Mouse (Mus musculus) testis, adult 2 months (tissue): Measurements from ENCODE around the gene Sema6b. TPM values are rescaled to one million over a fixed set of nuclear protein-coding genes. Genes with fewer than 3 reads are reported as not detected.

Source experiments
- H3K27ac ChIP-seq: fragments of 200-500 bp; 2 replicates; pipeline ENCODE4 v1.5.1; 2012; ENCODE audit warnings: low read depth, low read length; ENCODE audit not compliant: control insufficient read depth, insufficient read depth
- H3K27me3 ChIP-seq: fragments of 200-500 bp; 2 replicates; pipeline ENCODE4 v1.6.1; 2012; ENCODE audit warnings: mild to moderate bottlenecking, low read length, moderate library complexity; ENCODE audit not compliant: control insufficient read depth, insufficient read depth
- H3K36me3 ChIP-seq: fragments of 200-500 bp; 2 replicates; pipeline ENCODE4 v1.6.1; 2012; ENCODE audit warnings: mild to moderate bottlenecking, low read length; ENCODE audit not compliant: control insufficient read depth, insufficient read depth
- H3K4me1 ChIP-seq: fragments of 200-500 bp; 2 replicates; pipeline ENCODE4 v1.6.1; 2012; ENCODE audit warnings: low read length; ENCODE audit not compliant: control insufficient read depth, insufficient read depth
- H3K4me3 ChIP-seq: fragments of 200-500 bp; 2 replicates; pipeline ENCODE4 v1.5.1; 2012; ENCODE audit warnings: low read depth, mild to moderate bottlenecking, low read length, moderate library complexity, mixed read lengths; ENCODE audit not compliant: control insufficient read depth
- CTCF ChIP-seq: fragments of 200-500 bp; IDR thresholded peaks from 2 replicates; pipeline ENCODE4 v1.5.1; 2012; ENCODE audit warnings: low read depth, mild to moderate bottlenecking, inconsistent platforms, low read length, moderate library complexity; ENCODE audit not compliant: control insufficient read depth, insufficient read depth, insufficient replicate concordance
- POLR2A ChIP-seq: fragments of 200-500 bp; IDR thresholded peaks from 2 replicates; pipeline ENCODE4 v1.6.1; 2012; ENCODE audit warnings: low read depth, mild to moderate bottlenecking, inconsistent platforms, low read length, moderate library complexity; ENCODE audit not compliant: control insufficient read depth
- polyA plus RNA-seq: library from polyadenylated mRNA; depleted of rRNA; stranded (reverse); fragments of >200 nt; gene quantifications from 2 replicates; pipeline ENCODE4 v1.2.3, GENCODE M21; 2012; rRNA removed

Gene Sema6b
- 0.28 and 0.63 TPM in 2 replicates for polyA plus RNA-seq

DNA sequence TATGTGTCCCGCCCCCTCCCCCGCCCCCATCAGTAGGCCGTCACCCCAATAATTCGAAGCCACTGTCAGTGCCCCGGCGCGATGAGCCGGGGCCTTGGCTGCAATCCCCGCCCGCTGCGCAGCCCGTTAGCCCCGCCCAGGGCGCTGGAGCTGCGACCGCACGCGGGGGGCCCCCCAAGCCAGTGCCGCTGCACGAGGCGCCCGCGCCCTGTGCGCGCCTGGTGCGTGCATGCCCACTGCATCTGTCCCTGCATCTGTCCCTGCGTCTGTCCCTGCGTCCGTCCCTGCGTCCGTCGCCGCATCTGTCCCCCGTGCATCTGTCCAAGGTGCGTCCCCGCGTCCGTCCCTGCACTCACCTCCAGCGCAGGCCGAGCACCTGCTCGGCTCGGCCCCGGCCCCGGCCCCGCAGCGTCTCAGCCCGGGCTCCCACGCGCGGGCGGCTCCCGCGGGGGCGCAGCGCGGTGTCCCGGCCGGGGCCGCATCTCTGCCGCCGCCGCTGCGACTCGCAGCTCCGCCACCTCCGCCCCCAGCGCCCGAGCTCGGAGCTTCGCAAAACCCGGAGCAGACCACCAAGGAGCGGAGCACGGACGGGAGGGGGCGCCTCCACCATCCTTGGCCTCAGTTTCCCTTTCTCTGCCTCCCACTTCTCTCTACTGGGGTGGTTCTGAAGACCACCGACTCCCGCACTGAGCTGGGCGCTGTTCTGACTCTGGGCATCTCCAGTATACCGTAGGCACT, at the start of gene Sema6b:
Gene Sema6b, minus strand, starts transcription at position 486 of the 738 bp plus-strand sequence.
- peak within 1 kb of the TSS; percentile 81 for H3K4me3 ChIP-seq
- H3K27ac ChIP-seq = no peak within 1 kb of the TSS
- TF ChIP-seq POLR2A (no peak), CTCF (no peak)
- H3K36me3 ChIP-seq = no peaks in the 10 kb centered on the region
- H3K4me1 ChIP-seq = peaks cover 24% of the 10 kb centered on the region
- no peaks in the 10 kb centered on the region; the same call in 1 of the 2 replicates for H3K27me3 ChIP-seq

- Histone ChIP-seq H3K36me3 (peaks cover 6% of the 10 kb centered on the region; the same call in 1 of the 2 replicates), H3K4me3 (no peak overlapping the region), H3K27ac (peak overlapping the region; percentile 46; the same call in 1 of the 2 replicates), H3K4me1 (peaks cover 10% of the 10 kb centered on the region), H3K27me3 (no peaks in the 10 kb centered on the region)
- TF ChIP-seq CTCF (no peak), POLR2A (no peak)
These were observed 45.4 kb upstream of the Sema6b start for GRCm38 (mm10) chr17:56185281-56186141.

DNA sequence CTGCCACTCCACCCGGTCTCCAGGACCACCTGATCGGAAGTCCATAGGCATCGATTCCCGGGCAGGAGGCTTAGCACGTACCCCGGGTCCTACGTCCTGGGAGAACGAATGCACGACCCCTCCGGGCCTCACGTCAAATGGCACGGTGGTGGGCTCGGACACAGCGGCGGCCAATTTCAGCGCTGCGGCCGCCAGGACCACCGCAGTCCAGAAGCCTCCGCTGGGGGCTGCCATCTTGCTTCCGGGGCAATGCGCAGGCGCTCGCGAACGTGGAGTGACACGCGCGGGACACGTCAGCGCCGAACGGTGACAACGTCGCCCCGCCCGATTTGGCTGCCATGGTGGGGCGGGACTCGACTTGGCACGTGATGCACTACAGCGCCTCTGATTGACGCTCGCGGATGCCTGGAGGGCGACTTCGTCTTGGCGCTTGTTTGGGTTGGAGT, 43.5 kb upstream of the Sema6b start, which contains the start of gene Mydgf:
Gene Mydgf, minus strand, starts transcription at position 263 of the 446 bp plus-strand sequence.
- peaks cover 5% of the 10 kb centered on the region; the same call in 1 of the 2 replicates for H3K36me3 ChIP-seq
- peak within 1 kb of the TSS; percentile 87 for H3K27ac ChIP-seq
- no peaks in the 10 kb centered on the region for H3K27me3 ChIP-seq
- TF ChIP-seq CTCF = no peak
- TF ChIP-seq POLR2A = peak; percentile 54
- H3K4me1 ChIP-seq = peaks cover 10% of the 10 kb centered on the region
- peak within 1 kb of the TSS; percentile 100 for H3K4me3 ChIP-seq

DNA sequence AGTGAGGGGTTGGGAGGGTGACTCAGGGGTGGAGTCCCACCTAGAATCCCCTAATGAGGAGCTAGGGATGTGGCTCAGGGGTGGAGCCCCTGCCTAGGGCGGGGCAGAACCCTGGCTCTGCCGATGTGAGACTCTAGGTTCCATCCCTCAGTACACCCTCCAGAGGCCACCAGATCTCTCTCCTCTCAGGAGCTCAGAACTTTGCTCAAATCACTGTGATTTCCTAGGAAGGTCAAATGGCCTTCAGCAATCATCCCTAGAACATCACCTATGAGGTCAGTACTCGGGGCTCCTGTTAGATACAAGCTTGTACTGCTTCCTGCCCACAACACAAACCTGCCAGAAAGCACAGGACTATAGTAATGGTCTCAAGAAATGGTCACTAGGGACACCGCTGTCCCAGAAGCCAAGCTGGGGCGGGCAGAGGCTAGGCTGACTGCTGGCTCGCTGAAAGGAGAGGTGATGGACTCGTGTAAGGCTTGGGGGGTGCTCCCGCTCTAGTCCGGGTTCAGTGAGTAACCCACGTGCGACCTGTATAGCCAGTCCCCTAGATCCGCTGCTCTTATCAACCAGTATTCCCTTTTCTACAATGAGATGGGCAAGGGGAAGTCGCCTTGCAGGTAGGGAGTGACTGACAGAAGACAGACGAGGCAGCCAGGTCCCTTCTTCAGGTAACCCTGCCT, 43.0 kb upstream of the Sema6b start:
- Histone ChIP-seq H3K27ac (peak overlapping the region; percentile 87), H3K36me3 (peaks cover 5% of the 10 kb centered on the region; the same call in 1 of the 2 replicates), H3K4me3 (peak overlapping the region; percentile 100), H3K27me3 (no peaks in the 10 kb centered on the region), H3K4me1 (peaks cover 10% of the 10 kb centered on the region)
- TF ChIP-seq CTCF (no peak), POLR2A (no peak)

GRCm38 (mm10) chr17:56175416-56175815, 35.3 kb upstream of the Sema6b start:
- Histone ChIP-seq H3K27ac (no peak overlapping the region), H3K27me3 (no peaks in the 10 kb centered on the region), H3K4me3 (no peak overlapping the region), H3K4me1 (peaks cover 2% of the 10 kb centered on the region; the same call in 1 of the 2 replicates), H3K36me3 (peaks cover 2% of the 10 kb centered on the region; the same call in 1 of the 2 replicates)
- TF ChIP-seq CTCF = no peak
- no peak for TF ChIP-seq POLR2A

- no peak for TF ChIP-seq CTCF
- no peak for TF ChIP-seq POLR2A
These were observed 33.4 kb upstream of the Sema6b start for GRCm38 (mm10) chr17:56173401-56174046.

More at GRCm38 (mm10) chr17:56173401-56174046, 33.4 kb upstream of the Sema6b start:
- no peak overlapping the region for H3K4me3 ChIP-seq
- peaks cover 2% of the 10 kb centered on the region; the same call in 1 of the 2 replicates for H3K4me1 ChIP-seq
- H3K36me3 ChIP-seq = peaks cover 2% of the 10 kb centered on the region; the same call in 1 of the 2 replicates
- H3K27ac ChIP-seq = no peak overlapping the region
- no peaks in the 10 kb centered on the region for H3K27me3 ChIP-seq
